In genomic region chr13:105038334-105038733, GRCm38 (mm10) we compare ENCODE assay signal across 25 mouse cellular contexts. TPM values are rescaled to one million over a fixed set of nuclear protein-coding genes. Genes with fewer than 3 reads are reported as not detected.
"Had no signal": no experiment of that assay in that cellular context is flagged by ENCODE, and none has a peak within 500 bp of the region (broad histone marks: within the 10 kb centered on the region; RNA-seq: fewer than 3 reads in every experiment).

No protein-coding gene starts in this region.

- DNase-seq: gastrocnemius, adult 2 months; gastrocnemius, postnatal 10 days; gastrocnemius, postnatal 25 days; heart, adult 18-20 months; heart, postnatal 10 days; heart, postnatal 4 days; kidney, adult 18-20 months; kidney, adult 8-10 months; kidney, postnatal 10 days; kidney, postnatal 25 days; kidney, postnatal 4 days; liver; liver, embryonic 13.5 days had no signal

- ATAC-seq: hindbrain, embryonic 16.5 days; inflammation-experienced regulatory T-cells, adult 6 months; intestine, embryonic 15.5 days; intestine, postnatal 0 days had no signal

RNA-seq across cellular contexts. Expression of gene 4933425L06Rik, which starts 43.6 kb away (rescaled TPM):
- total RNA-seq: gastrocnemius, adult 2 months; gastrocnemius, postnatal 10 days; gastrocnemius, postnatal 25 days; gastrocnemius, postnatal 4 days; granulocyte monocyte progenitor cell, adult 5-6 weeks; heart, adult 18-20 months; heart, adult 8-10 months; heart, postnatal 10 days; heart, postnatal 25 days; heart, postnatal 4 days; layer of hippocampus, postnatal 10 days; layer of hippocampus, postnatal 25 days; left cerebral cortex, postnatal 14 days; left cerebral cortex, postnatal 36 days had no signal
